Mouse (Mus musculus): ENCODE results near the gene Magi1. TPM values are rescaled to one million over a fixed set of nuclear protein-coding genes. Genes with fewer than 3 reads are reported as not detected.

Gene Magi1
- 7.1 and 8.3 TPM in 2 replicates for polyA plus RNA-seq (2015; fragmentation: Nextera tagmentation; extraction: Ambion mirVana)

GRCm38 (mm10) chr6:94283318-94284061, at the start of gene Magi1:
Gene Magi1, minus strand, starts transcription at chr6:94283917.
- Histone ChIP-seq H3K9ac (peak within 1 kb of the TSS; percentile 78), H3K4me3 (peak within 1 kb of the TSS; percentile 80), H3K4me2 (peak within 1 kb of the TSS; percentile 95), H3K27ac (peak within 1 kb of the TSS; percentile 98), H3K36me3 (no peaks in the 10 kb centered on the region), H3K9me3 (no peaks in the 10 kb centered on the region), H3K4me1 (peaks cover 25% of the 10 kb centered on the region), H3K27me3 (0 out of 2 replicates have a peak, but pooled peaks cover 2% of the 10 kb centered on the region)
- WGBS: under 1% methylated on average over 86 of the region's 86 CpGs
- peak; percentile 89 for ATAC-seq (ENCODE audit: insufficient number of reproducible peaks, low FRiP score, low TSS enrichment, low read depth)

- no peak overlapping the region for H3K9ac ChIP-seq
- 70% methylated on average over 4 of the region's 4 CpGs for WGBS
- no peak for ATAC-seq (ENCODE audit: insufficient number of reproducible peaks, low FRiP score, low TSS enrichment, low read depth)
These were observed 43.4 kb upstream of the Magi1 start for GRCm38 (mm10) chr6:94327143-94327542.

GRCm38 (mm10) chr6:94316886-94317285, 33.2 kb upstream of the Magi1 start:
- Histone ChIP-seq H3K9me3 (no peaks in the 10 kb centered on the region), H3K4me2 (no peak overlapping the region), H3K4me1 (no peaks in the 10 kb centered on the region), H3K27me3 (no peaks in the 10 kb centered on the region), H3K9ac (no peak overlapping the region), H3K36me3 (no peaks in the 10 kb centered on the region), H3K27ac (no peak overlapping the region), H3K4me3 (no peak overlapping the region)
- ATAC-seq (ENCODE audit: insufficient number of reproducible peaks, low FRiP score, low TSS enrichment, low read depth): no peak
- 71% methylated on average over 3 of the region's 3 CpGs for WGBS

More at GRCm38 (mm10) chr6:94327143-94327542, 43.4 kb upstream of the Magi1 start:
- no peaks in the 10 kb centered on the region for H3K36me3 ChIP-seq
- no peak overlapping the region for H3K27ac ChIP-seq
- no peaks in the 10 kb centered on the region for H3K27me3 ChIP-seq
- no peak overlapping the region for H3K4me3 ChIP-seq
- H3K4me2 ChIP-seq: no peak overlapping the region
- no peaks in the 10 kb centered on the region for H3K9me3 ChIP-seq
- no peaks in the 10 kb centered on the region for H3K4me1 ChIP-seq

GRCm38 (mm10) chr6:94312285-94312684, 28.6 kb upstream of the Magi1 start:
- Histone ChIP-seq H3K27ac (no peak overlapping the region), H3K36me3 (no peaks in the 10 kb centered on the region), H3K4me3 (no peak overlapping the region), H3K9ac (no peak overlapping the region), H3K9me3 (no peaks in the 10 kb centered on the region), H3K27me3 (no peaks in the 10 kb centered on the region), H3K4me2 (no peak overlapping the region), H3K4me1 (no peaks in the 10 kb centered on the region)
- ATAC-seq (ENCODE audit: insufficient number of reproducible peaks, low FRiP score, low TSS enrichment, low read depth): no peak
- 78% methylated on average over 7 of the region's 7 CpGs for WGBS

- Histone ChIP-seq H3K9me3 (no peaks in the 10 kb centered on the region), H3K4me1 (no peaks in the 10 kb centered on the region), H3K4me2 (no peak overlapping the region), H3K36me3 (no peaks in the 10 kb centered on the region), H3K27ac (no peak overlapping the region), H3K4me3 (no peak overlapping the region), H3K27me3 (no peaks in the 10 kb centered on the region), H3K9ac (no peak overlapping the region)
- ATAC-seq (ENCODE audit: insufficient number of reproducible peaks, low FRiP score, low TSS enrichment, low read depth): no peak
- WGBS: 24% methylated on average over 7 of the region's 7 CpGs
These were observed 24.8 kb upstream of the Magi1 start for GRCm38 (mm10) chr6:94308498-94308897.

- Histone ChIP-seq H3K9ac (no peak overlapping the region), H3K4me3 (no peak overlapping the region), H3K9me3 (no peaks in the 10 kb centered on the region), H3K27me3 (no peaks in the 10 kb centered on the region), H3K4me1 (no peaks in the 10 kb centered on the region), H3K27ac (no peak overlapping the region), H3K4me2 (no peak overlapping the region), H3K36me3 (no peaks in the 10 kb centered on the region)
- no peak for ATAC-seq (ENCODE audit: insufficient number of reproducible peaks, low FRiP score, low TSS enrichment, low read depth)
- 54% methylated on average over 6 of the region's 6 CpGs for WGBS
These were observed 19.8 kb upstream of the Magi1 start for GRCm38 (mm10) chr6:94303512-94303911.

GRCm38 (mm10) chr6:94301804-94302203, 18.1 kb upstream of the Magi1 start:
- H3K27me3 ChIP-seq: no peaks in the 10 kb centered on the region
- no peak overlapping the region for H3K4me2 ChIP-seq
- H3K36me3 ChIP-seq: no peaks in the 10 kb centered on the region
- no peak for ATAC-seq (ENCODE audit: insufficient number of reproducible peaks, low FRiP score, low TSS enrichment, low read depth)
- H3K9me3 ChIP-seq: no peaks in the 10 kb centered on the region
- 92% methylated on average over 10 of the region's 10 CpGs for WGBS
- H3K4me3 ChIP-seq: no peak overlapping the region
- no peaks in the 10 kb centered on the region for H3K4me1 ChIP-seq
- H3K9ac ChIP-seq: no peak overlapping the region
- no peak overlapping the region for H3K27ac ChIP-seq

GRCm38 (mm10) chr6:94300562-94300961, 16.8 kb upstream of the Magi1 start:
- ATAC-seq (ENCODE audit: insufficient number of reproducible peaks, low FRiP score, low TSS enrichment, low read depth): no peak
- H3K27ac ChIP-seq: no peak overlapping the region

GRCm38 (mm10) chr6:94287387-94287786, 3.7 kb upstream of the Magi1 start:
- Histone ChIP-seq H3K4me3 (no peak overlapping the region), H3K36me3 (no peaks in the 10 kb centered on the region), H3K9ac (no peak overlapping the region), H3K9me3 (no peaks in the 10 kb centered on the region), H3K4me1 (peaks cover 14% of the 10 kb centered on the region), H3K4me2 (no peak overlapping the region), H3K27me3 (0 out of 2 replicates have a peak, but pooled peaks cover under 1% of the 10 kb centered on the region), H3K27ac (no peak overlapping the region)
- ATAC-seq (ENCODE audit: insufficient number of reproducible peaks, low FRiP score, low TSS enrichment, low read depth): no peak

More at GRCm38 (mm10) chr6:94300562-94300961, 16.8 kb upstream of the Magi1 start:
- Histone ChIP-seq H3K9ac (no peak overlapping the region), H3K4me3 (no peak overlapping the region), H3K36me3 (no peaks in the 10 kb centered on the region), H3K4me2 (no peak overlapping the region), H3K4me1 (no peaks in the 10 kb centered on the region), H3K27me3 (no peaks in the 10 kb centered on the region), H3K9me3 (no peaks in the 10 kb centered on the region)
- 77% methylated on average over 3 of the region's 3 CpGs for WGBS

GRCm38 (mm10) chr6:94286555-94286954, 2.8 kb upstream of the Magi1 start:
- Histone ChIP-seq H3K27me3 (0 out of 2 replicates have a peak, but pooled peaks cover 2% of the 10 kb centered on the region), H3K36me3 (no peaks in the 10 kb centered on the region), H3K4me3 (no peak overlapping the region), H3K4me1 (peaks cover 22% of the 10 kb centered on the region), H3K27ac (no peak overlapping the region), H3K9ac (no peak overlapping the region), H3K4me2 (no peak overlapping the region), H3K9me3 (no peaks in the 10 kb centered on the region)
- 76% methylated on average over 2 of the region's 2 CpGs for WGBS
- ATAC-seq (ENCODE audit: insufficient number of reproducible peaks, low FRiP score, low TSS enrichment, low read depth): no peak

- peak; percentile 44; the same call in 1 of the 2 replicates for ATAC-seq (ENCODE audit: insufficient number of reproducible peaks, low FRiP score, low TSS enrichment, low read depth)
- Histone ChIP-seq H3K9me3 (no peaks in the 10 kb centered on the region), H3K9ac (peak overlapping the region; percentile 44), H3K27ac (peak overlapping the region; percentile 98), H3K4me3 (peak overlapping the region; percentile 80), H3K4me1 (peaks cover 25% of the 10 kb centered on the region), H3K4me2 (peak overlapping the region; percentile 95), H3K36me3 (no peaks in the 10 kb centered on the region), H3K27me3 (0 out of 2 replicates have a peak, but pooled peaks cover 2% of the 10 kb centered on the region)
- WGBS: under 1% methylated on average over 44 of the region's 44 CpGs
These were observed 540 bp upstream of the Magi1 start for GRCm38 (mm10) chr6:94284089-94284825.

All from limb, embryonic 15.5 days (tissue).